Mouse (Mus musculus): ENCODE results near the gene 1700001P01Rik.

- TF ChIP-seq POLR2A (IDR thresholded peaks at IDR 0.05; ENCODE audit: low read depth, low read length) (no peak), CTCF (conservative IDR thresholded peaks at IDR 0.05; ENCODE audit: insufficient read depth, insufficient read length, low read depth, low read length) (no peak)
These were observed 22.3 kb upstream of the 1700001P01Rik start for GRCm38 (mm10) chr11:97798083-97798435.

Measured in kidney, adult 2 months (tissue).